Mouse (Mus musculus): ENCODE data around the gene Zfp667. TPM values are rescaled to one million over a fixed set of nuclear protein-coding genes. Genes with fewer than 3 reads are reported as not detected.
"Not testable (repeated sequence)": the region's sequence is repeated elsewhere in the genome, so short reads cannot be mapped to it uniquely, and the experiment has no call there.

Zfp667 gene
- polyA plus RNA-seq (2016; fragmentation: Nextera tagmentation; extraction: Ambion mirVana): 3.7 and 4.2 TPM in 2 replicates

GRCm38 (mm10) chr7:6285842-6286705 is at the start of gene Zfp667:
Gene Zfp667, plus strand, starts transcription at chr7:6286579.
- Histone ChIP-seq H3K36me3 (peaks cover 6% of the 10 kb centered on the region; the same call in 1 of the 2 replicates), H3K4me1 (replicated peaks) (peaks cover 15% of the 10 kb centered on the region), H3K9me3 (replicated peaks) (no peaks in the 10 kb centered on the region), H3K27ac (ENCODE audit: poor library complexity, severe bottlenecking) (peak within 1 kb of the TSS; percentile 74), H3K4me2 (peak within 1 kb of the TSS; percentile 76), H3K9ac (peak within 1 kb of the TSS; percentile 74), H3K27me3 (replicated peaks) (no peaks in the 10 kb centered on the region), H3K4me3 (peak within 1 kb of the TSS; percentile 53)
- peak; percentile 92 for ATAC-seq (ENCODE audit: insufficient number of reproducible peaks, low FRiP score)
- WGBS: 3% methylated on average over 49 of the region's 50 CpGs

- ATAC-seq (ENCODE audit: insufficient number of reproducible peaks, low FRiP score): no peak
- no peak overlapping the region for H3K4me2 ChIP-seq
- no peak overlapping the region for H3K4me3 ChIP-seq
- WGBS: 48% methylated on average over 11 of the region's 11 CpGs
- no peak overlapping the region for H3K9ac ChIP-seq
- no peak overlapping the region for H3K27ac ChIP-seq (ENCODE audit: poor library complexity, severe bottlenecking)
- H3K36me3 ChIP-seq: no peaks in the 10 kb centered on the region
- no peaks in the 10 kb centered on the region for H3K4me1 ChIP-seq (replicated peaks)
- no peaks in the 10 kb centered on the region for H3K9me3 ChIP-seq (replicated peaks)
- no peaks in the 10 kb centered on the region for H3K27me3 ChIP-seq (replicated peaks)
Measured at GRCm38 (mm10) chr7:6239787-6240186, 46.6 kb upstream of the Zfp667 start.

- not testable (repeated sequence) for H3K27me3 ChIP-seq (replicated peaks); H3K27ac ChIP-seq (ENCODE audit: poor library complexity, severe bottlenecking); ATAC-seq (ENCODE audit: insufficient number of reproducible peaks, low FRiP score); H3K4me1 ChIP-seq (replicated peaks); H3K9ac ChIP-seq; H3K4me3 ChIP-seq; H3K4me2 ChIP-seq; H3K9me3 ChIP-seq (replicated peaks); H3K36me3 ChIP-seq
- WGBS: 20% methylated on average over 1 of the region's 1 CpGs
Measured at GRCm38 (mm10) chr7:6240841-6241425, 45.4 kb upstream of the Zfp667 start.

- no peaks in the 10 kb centered on the region for H3K9me3 ChIP-seq (replicated peaks)
- H3K36me3 ChIP-seq: no peaks in the 10 kb centered on the region
- ATAC-seq (ENCODE audit: insufficient number of reproducible peaks, low FRiP score): no peak
- 38% methylated on average over 11 of the region's 11 CpGs for WGBS
- H3K27me3 ChIP-seq (replicated peaks): no peaks in the 10 kb centered on the region
- no peak overlapping the region for H3K27ac ChIP-seq (ENCODE audit: poor library complexity, severe bottlenecking)
- no peak overlapping the region for H3K9ac ChIP-seq
- no peaks in the 10 kb centered on the region for H3K4me1 ChIP-seq (replicated peaks)
- H3K4me3 ChIP-seq: no peak overlapping the region
- no peak overlapping the region for H3K4me2 ChIP-seq
Measured at GRCm38 (mm10) chr7:6244361-6245292, 41.8 kb upstream of the Zfp667 start.

- Histone ChIP-seq H3K9ac (no peak within 1 kb of the TSS), H3K4me2 (no peak within 1 kb of the TSS), H3K9me3 (replicated peaks) (peaks cover 18% of the 10 kb centered on the region), H3K27me3 (replicated peaks) (no peaks in the 10 kb centered on the region), H3K27ac (ENCODE audit: poor library complexity, severe bottlenecking) (no peak within 1 kb of the TSS), H3K4me3 (no peak within 1 kb of the TSS), H3K36me3 (no peaks in the 10 kb centered on the region), H3K4me1 (replicated peaks) (no peaks in the 10 kb centered on the region)
- ATAC-seq (ENCODE audit: insufficient number of reproducible peaks, low FRiP score): no peak
- 82% methylated on average over 6 of the region's 6 CpGs for WGBS
Measured at GRCm38 (mm10) chr7:6252410-6252809, 34.0 kb upstream of the Zfp667 start, which contains the start of gene Epp13. Gene Epp13, plus strand, starts transcription at chr7:6252710.

- H3K27ac ChIP-seq (ENCODE audit: poor library complexity, severe bottlenecking): no peak overlapping the region
- no peaks in the 10 kb centered on the region for H3K36me3 ChIP-seq
- no peak overlapping the region for H3K9ac ChIP-seq
- no peak overlapping the region for H3K4me3 ChIP-seq
- no peak overlapping the region for H3K4me2 ChIP-seq
- peaks cover 19% of the 10 kb centered on the region for H3K9me3 ChIP-seq (replicated peaks)
- no peaks in the 10 kb centered on the region for H3K27me3 ChIP-seq (replicated peaks)
- ATAC-seq (ENCODE audit: insufficient number of reproducible peaks, low FRiP score): no peak
- WGBS: 83% methylated on average over 5 of the region's 5 CpGs
- H3K4me1 ChIP-seq (replicated peaks): no peaks in the 10 kb centered on the region
Measured at GRCm38 (mm10) chr7:6254451-6254850, 31.9 kb upstream of the Zfp667 start.

- H3K9me3 ChIP-seq (replicated peaks): peaks cover 19% of the 10 kb centered on the region
- no peak overlapping the region for H3K9ac ChIP-seq
- no peak overlapping the region for H3K4me2 ChIP-seq
- H3K27ac ChIP-seq (ENCODE audit: poor library complexity, severe bottlenecking): no peak overlapping the region
- H3K27me3 ChIP-seq (replicated peaks): no peaks in the 10 kb centered on the region
- no peak for ATAC-seq (ENCODE audit: insufficient number of reproducible peaks, low FRiP score)
- WGBS: 77% methylated on average over 4 of the region's 4 CpGs
- no peaks in the 10 kb centered on the region for H3K36me3 ChIP-seq
- H3K4me3 ChIP-seq: no peak overlapping the region
- H3K4me1 ChIP-seq (replicated peaks): no peaks in the 10 kb centered on the region
Measured at GRCm38 (mm10) chr7:6257386-6257785, 29.0 kb upstream of the Zfp667 start.

GRCm38 (mm10) chr7:6258232-6259220 is 27.9 kb upstream of the Zfp667 start:
- Histone ChIP-seq H3K9me3 (replicated peaks) (0 out of 2 replicates have a peak, but pooled peaks cover 10% of the 10 kb centered on the region), H3K27ac (ENCODE audit: poor library complexity, severe bottlenecking) (no peak overlapping the region), H3K4me2 (no peak overlapping the region), H3K36me3 (no peaks in the 10 kb centered on the region), H3K9ac (no peak overlapping the region), H3K4me1 (replicated peaks) (no peaks in the 10 kb centered on the region), H3K27me3 (replicated peaks) (no peaks in the 10 kb centered on the region), H3K4me3 (no peak overlapping the region)
- ATAC-seq (ENCODE audit: insufficient number of reproducible peaks, low FRiP score): no peak
- WGBS: 43% methylated on average over 16 of the region's 16 CpGs

GRCm38 (mm10) chr7:6260004-6260403 is 26.4 kb upstream of the Zfp667 start:
- not testable (repeated sequence) for H3K4me1 ChIP-seq (replicated peaks); ATAC-seq (ENCODE audit: insufficient number of reproducible peaks, low FRiP score)

GRCm38 (mm10) chr7:6262120-6262519 is 24.3 kb upstream of the Zfp667 start:
- WGBS: 65% methylated on average over 3 of the region's 3 CpGs
- Histone ChIP-seq H3K9me3 (replicated peaks) (peaks cover 4% of the 10 kb centered on the region; the same call in 1 of the 2 replicates), H3K27me3 (replicated peaks) (no peaks in the 10 kb centered on the region), H3K27ac (ENCODE audit: poor library complexity, severe bottlenecking) (no peak overlapping the region), H3K9ac (no peak overlapping the region), H3K4me2 (no peak overlapping the region), H3K4me3 (no peak overlapping the region), H3K36me3 (no peaks in the 10 kb centered on the region), H3K4me1 (replicated peaks) (no peaks in the 10 kb centered on the region)
- no peak for ATAC-seq (ENCODE audit: insufficient number of reproducible peaks, low FRiP score)

More at GRCm38 (mm10) chr7:6260004-6260403, 26.4 kb upstream of the Zfp667 start:
- WGBS: 27% methylated on average over 2 of the region's 2 CpGs
- H3K36me3 ChIP-seq; H3K4me3 ChIP-seq; H3K9ac ChIP-seq; H3K27me3 ChIP-seq (replicated peaks); H3K9me3 ChIP-seq (replicated peaks); H3K27ac ChIP-seq (ENCODE audit: poor library complexity, severe bottlenecking); H3K4me2 ChIP-seq: not testable (repeated sequence)
